Mouse (Mus musculus): ENCODE data around the gene Cnot2.

DNA sequence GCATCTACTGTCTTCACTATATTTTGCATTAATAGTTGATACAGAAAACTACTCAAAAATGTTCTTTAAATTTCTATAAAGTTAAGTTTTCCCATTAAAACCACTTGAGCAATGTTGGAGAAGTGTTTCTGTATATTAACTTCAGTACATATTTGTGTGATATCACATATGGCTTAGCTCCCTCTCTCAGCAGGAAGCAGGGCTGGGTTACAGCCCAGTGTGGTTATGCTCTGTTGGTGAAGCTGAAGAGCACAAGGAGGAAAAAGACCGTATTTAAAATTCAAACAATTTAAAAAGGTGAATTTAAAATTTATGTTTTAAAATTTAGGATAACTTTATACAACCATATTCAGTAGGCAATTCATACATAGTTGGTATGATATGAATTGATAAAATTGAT lies 12.8 kb downstream of the Cnot2 start:
- no peak for TF ChIP-seq CTCF (IDR thresholded peaks at IDR 0.05; ENCODE audit: low read depth, low read length)
- TF ChIP-seq POLR2A (IDR thresholded peaks at IDR 0.05; ENCODE audit: extremely low read depth, insufficient read depth, low read length) = no peak
